Mouse (Mus musculus): ENCODE results near the gene Sh3tc1.

- TF ChIP-seq POLR2A (IDR thresholded peaks at IDR 0.05; ENCODE audit: control insufficient read depth, low read depth, low read length) (no peak), CTCF (IDR thresholded peaks at IDR 0.05; ENCODE audit: control insufficient read depth, insufficient read depth, insufficient replicate concordance, low read depth, low read length) (no peak)
Measured at GRCm38 (mm10) chr5:35702582-35703140, 37.1 kb downstream of the Sh3tc1 start.
